Mouse (Mus musculus) cerebellum, adult 11 months (tissue): ENCODE measurements around the gene Sdk2.

Source experiments
- DNase-seq: peaks from one replicate; pipeline ENCODE4 v3.0.0; 2022

Gene Sdk2

GRCm38 (mm10) chr11:113816971-113817548 is 249.8 kb downstream of the Sdk2 start:
- DNase-seq, result no peak

- no peak for DNase-seq
These were observed 250.4 kb downstream of the Sdk2 start for GRCm38 (mm10) chr11:113816439-113816838.

- no peak for DNase-seq
These were observed 255.1 kb downstream of the Sdk2 start for GRCm38 (mm10) chr11:113811546-113812339.

- peak; percentile 65 for DNase-seq
These were observed 256.0 kb downstream of the Sdk2 start for GRCm38 (mm10) chr11:113810638-113811545.

GRCm38 (mm10) chr11:113807086-113807485 is 259.8 kb downstream of the Sdk2 start:
- DNase-seq, result no peak

- no peak for DNase-seq
These were observed 260.3 kb downstream of the Sdk2 start for GRCm38 (mm10) chr11:113806382-113807077.

- DNase-seq, result no peak
These were observed 260.9 kb downstream of the Sdk2 start for GRCm38 (mm10) chr11:113805974-113806373.

- no peak for DNase-seq
These were observed 263.4 kb downstream of the Sdk2 start for GRCm38 (mm10) chr11:113803321-113803941.

GRCm38 (mm10) chr11:113802456-113802855 is 264.4 kb downstream of the Sdk2 start:
- DNase-seq, result no peak

GRCm38 (mm10) chr11:113800026-113800425 is 266.8 kb downstream of the Sdk2 start:
- no peak for DNase-seq

- no peak for DNase-seq
These were observed 267.8 kb downstream of the Sdk2 start for GRCm38 (mm10) chr11:113799041-113799447.

GRCm38 (mm10) chr11:113798011-113798410 is 268.8 kb downstream of the Sdk2 start:
- peak; percentile 93 for DNase-seq

- DNase-seq, result no peak
These were observed 269.5 kb downstream of the Sdk2 start for GRCm38 (mm10) chr11:113797014-113797983.

- DNase-seq, result no peak
These were observed 271.0 kb downstream of the Sdk2 start for GRCm38 (mm10) chr11:113795846-113796245.

GRCm38 (mm10) chr11:113791357-113792215 is 275.3 kb downstream of the Sdk2 start:
- no peak for DNase-seq

- DNase-seq, result no peak
These were observed 277.7 kb downstream of the Sdk2 start for GRCm38 (mm10) chr11:113789101-113789500.

GRCm38 (mm10) chr11:113788183-113788789 is 278.6 kb downstream of the Sdk2 start:
- DNase-seq, result no peak

- DNase-seq, result no peak
These were observed 279.2 kb downstream of the Sdk2 start for GRCm38 (mm10) chr11:113787432-113788182.

- no peak for DNase-seq
These were observed 279.8 kb downstream of the Sdk2 start for GRCm38 (mm10) chr11:113787009-113787408.
